Comparison of ENCODE assay signal across 15 mouse cellular contexts in the genomic region with DNA sequence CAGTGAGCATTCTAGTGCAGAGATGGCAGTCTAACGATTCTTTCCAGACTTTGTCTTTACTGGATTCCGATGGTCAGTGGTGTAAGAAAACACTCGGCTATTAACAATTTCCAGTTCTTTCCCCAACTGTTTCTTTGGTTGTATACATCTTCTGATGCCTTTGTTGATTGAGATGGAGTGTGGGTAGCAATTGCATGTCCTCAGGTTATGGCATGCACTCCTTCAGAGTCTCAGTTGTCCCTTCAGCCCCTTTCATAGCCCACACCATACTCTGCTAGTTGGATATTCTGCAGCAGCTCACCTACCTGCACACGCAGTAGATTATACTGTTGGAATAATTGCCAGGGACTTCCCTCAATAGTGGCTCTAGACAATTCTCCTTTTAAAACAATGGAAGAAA.
"Had no signal": no experiment of that assay in that cellular context is flagged by ENCODE, and none has a peak within 500 bp of the region (broad histone marks: within the 10 kb centered on the region; RNA-seq: fewer than 3 reads in every experiment).

No protein-coding gene starts in this region.

- H3K4me3 ChIP-seq: neural tube, embryonic 15.5 days; stomach, embryonic 15.5 days had no signal

- H3K27ac ChIP-seq: neural tube, embryonic 15.5 days; stomach, embryonic 15.5 days; stomach, postnatal 0 days had no signal

- H3K36me3 ChIP-seq: neural tube, embryonic 15.5 days; stomach, embryonic 15.5 days had no signal

- H3K9me3 ChIP-seq: neural tube, embryonic 15.5 days; stomach, embryonic 15.5 days had no signal

- DNase-seq: retina, postnatal 1 day; right cerebral cortex, adult 18-20 months; right cerebral cortex, postnatal 14 days; right cerebral cortex, postnatal 25 days; right cerebral cortex, postnatal 4 days; spleen, adult 18-20 months; thymus, adult 18-20 months; thymus, adult 2 months; thymus, postnatal 14 days; thymus, postnatal 25 days; thymus, postnatal 36 days; thymus, postnatal 4 days had no signal

- H3K9ac ChIP-seq: neural tube, embryonic 15.5 days; stomach, embryonic 15.5 days had no signal

- H3K27me3 ChIP-seq: neural tube, embryonic 15.5 days; stomach, embryonic 15.5 days had no signal

- H3K4me2 ChIP-seq: neural tube, embryonic 15.5 days; stomach, embryonic 15.5 days had no signal
